Mouse (Mus musculus): ENCODE measurements around the gene Tex26.

The Tex26 gene

GRCm38 (mm10) chr5:149441646-149442276, 2.3 kb downstream of the Tex26 start:
- Histone ChIP-seq H3K4me3 (replicated peaks; ENCODE audit: low read length) (no peak overlapping the region), H3K36me3 (ENCODE audit: insufficient read depth, low read length) (no peaks in the 10 kb centered on the region), H3K9me3 (ENCODE audit: low read length) (no peaks in the 10 kb centered on the region), H3K27me3 (ENCODE audit: insufficient read depth, low read length) (peaks cover 22% of the 10 kb centered on the region), H3K4me1 (replicated peaks; ENCODE audit: low read depth, low read length) (peaks cover 35% of the 10 kb centered on the region)
- TF ChIP-seq POU5F1 (IDR thresholded peaks at IDR 0.05; ENCODE audit: borderline replicate concordance, low read length) = no peak
- TF ChIP-seq CTCF (conservative IDR thresholded peaks at IDR 0.05; ENCODE audit: low read length) = no peak
- TF ChIP-seq NANOG (IDR thresholded peaks at IDR 0.05; ENCODE audit: borderline replicate concordance, low read length) = no peak

- no peaks in the 10 kb centered on the region for H3K9me3 ChIP-seq (ENCODE audit: low read length)
- H3K36me3 ChIP-seq (ENCODE audit: insufficient read depth, low read length) = no peaks in the 10 kb centered on the region
- peaks cover 32% of the 10 kb centered on the region for H3K4me1 ChIP-seq (replicated peaks; ENCODE audit: low read depth, low read length)
- H3K27me3 ChIP-seq (ENCODE audit: insufficient read depth, low read length) = peaks cover 22% of the 10 kb centered on the region
- H3K4me3 ChIP-seq (replicated peaks; ENCODE audit: low read length) = no peak overlapping the region
- TF ChIP-seq NANOG (IDR thresholded peaks at IDR 0.05; ENCODE audit: borderline replicate concordance, low read length) (no peak), POU5F1 (IDR thresholded peaks at IDR 0.05; ENCODE audit: borderline replicate concordance, low read length) (no peak), CTCF (conservative IDR thresholded peaks at IDR 0.05; ENCODE audit: low read length) (no peak)
Observed at GRCm38 (mm10) chr5:149442277-149442660, 2.8 kb downstream of the Tex26 start.

- Histone ChIP-seq H3K27me3 (ENCODE audit: insufficient read depth, low read length) (peaks cover 22% of the 10 kb centered on the region), H3K36me3 (ENCODE audit: insufficient read depth, low read length) (no peaks in the 10 kb centered on the region), H3K4me1 (replicated peaks; ENCODE audit: low read depth, low read length) (peaks cover 22% of the 10 kb centered on the region), H3K4me3 (replicated peaks; ENCODE audit: low read length) (no peak overlapping the region), H3K9me3 (ENCODE audit: low read length) (no peaks in the 10 kb centered on the region)
- TF ChIP-seq CTCF (conservative IDR thresholded peaks at IDR 0.05; ENCODE audit: low read length) (no peak), POU5F1 (IDR thresholded peaks at IDR 0.05; ENCODE audit: borderline replicate concordance, low read length) (no peak), NANOG (IDR thresholded peaks at IDR 0.05; ENCODE audit: borderline replicate concordance, low read length) (no peak)
Observed at GRCm38 (mm10) chr5:149444451-149444850, 5.0 kb downstream of the Tex26 start.

GRCm38 (mm10) chr5:149446495-149446894, 7.0 kb downstream of the Tex26 start:
- H3K27me3 ChIP-seq (ENCODE audit: insufficient read depth, low read length) = peaks cover 11% of the 10 kb centered on the region
- peaks cover 5% of the 10 kb centered on the region; the same call in 1 of the 2 replicates for H3K4me1 ChIP-seq (replicated peaks; ENCODE audit: low read depth, low read length)
- no peak overlapping the region for H3K4me3 ChIP-seq (replicated peaks; ENCODE audit: low read length)
- no peaks in the 10 kb centered on the region for H3K36me3 ChIP-seq (ENCODE audit: insufficient read depth, low read length)
- TF ChIP-seq POU5F1 (IDR thresholded peaks at IDR 0.05; ENCODE audit: borderline replicate concordance, low read length) = no peak
- no peak for TF ChIP-seq CTCF (conservative IDR thresholded peaks at IDR 0.05; ENCODE audit: low read length)
- TF ChIP-seq NANOG (IDR thresholded peaks at IDR 0.05; ENCODE audit: borderline replicate concordance, low read length) = no peak
- no peaks in the 10 kb centered on the region for H3K9me3 ChIP-seq (ENCODE audit: low read length)

GRCm38 (mm10) chr5:149447733-149448132, 8.3 kb downstream of the Tex26 start:
- no peaks in the 10 kb centered on the region for H3K4me1 ChIP-seq (replicated peaks; ENCODE audit: low read depth, low read length)
- H3K27me3 ChIP-seq (ENCODE audit: insufficient read depth, low read length) = 0 out of 2 replicates have a peak, but pooled peaks cover 2% of the 10 kb centered on the region
- TF ChIP-seq POU5F1 (IDR thresholded peaks at IDR 0.05; ENCODE audit: borderline replicate concordance, low read length) = no peak
- TF ChIP-seq CTCF (conservative IDR thresholded peaks at IDR 0.05; ENCODE audit: low read length) = peak; percentile 91
- no peak overlapping the region for H3K4me3 ChIP-seq (replicated peaks; ENCODE audit: low read length)
- no peaks in the 10 kb centered on the region for H3K36me3 ChIP-seq (ENCODE audit: insufficient read depth, low read length)
- H3K9me3 ChIP-seq (ENCODE audit: low read length) = no peaks in the 10 kb centered on the region

GRCm38 (mm10) chr5:149449406-149449805, 9.9 kb downstream of the Tex26 start:
- no peaks in the 10 kb centered on the region for H3K4me1 ChIP-seq (replicated peaks; ENCODE audit: low read depth, low read length)
- H3K9me3 ChIP-seq (ENCODE audit: low read length) = no peaks in the 10 kb centered on the region
- peaks cover 5% of the 10 kb centered on the region; the same call in 1 of the 2 replicates for H3K27me3 ChIP-seq (ENCODE audit: insufficient read depth, low read length)
- no peak for TF ChIP-seq NANOG (IDR thresholded peaks at IDR 0.05; ENCODE audit: borderline replicate concordance, low read length)
- TF ChIP-seq CTCF (conservative IDR thresholded peaks at IDR 0.05; ENCODE audit: low read length) = no peak
- TF ChIP-seq POU5F1 (IDR thresholded peaks at IDR 0.05; ENCODE audit: borderline replicate concordance, low read length) = no peak
- no peaks in the 10 kb centered on the region for H3K36me3 ChIP-seq (ENCODE audit: insufficient read depth, low read length)
- H3K4me3 ChIP-seq (replicated peaks; ENCODE audit: low read length) = no peak overlapping the region

GRCm38 (mm10) chr5:149451209-149451681, 11.8 kb downstream of the Tex26 start:
- Histone ChIP-seq H3K27me3 (ENCODE audit: insufficient read depth, low read length) (peaks cover 3% of the 10 kb centered on the region; the same call in 1 of the 2 replicates), H3K36me3 (ENCODE audit: insufficient read depth, low read length) (no peaks in the 10 kb centered on the region), H3K4me1 (replicated peaks; ENCODE audit: low read depth, low read length) (no peaks in the 10 kb centered on the region), H3K9me3 (ENCODE audit: low read length) (no peaks in the 10 kb centered on the region), H3K4me3 (replicated peaks; ENCODE audit: low read length) (no peak overlapping the region)
- no peak for TF ChIP-seq NANOG (IDR thresholded peaks at IDR 0.05; ENCODE audit: borderline replicate concordance, low read length)
- no peak for TF ChIP-seq CTCF (conservative IDR thresholded peaks at IDR 0.05; ENCODE audit: low read length)
- TF ChIP-seq POU5F1 (IDR thresholded peaks at IDR 0.05; ENCODE audit: borderline replicate concordance, low read length) = no peak

GRCm38 (mm10) chr5:149454281-149454680, 14.8 kb downstream of the Tex26 start:
- peaks cover 3% of the 10 kb centered on the region; the same call in 1 of the 2 replicates for H3K27me3 ChIP-seq (ENCODE audit: insufficient read depth, low read length)
- peaks cover 6% of the 10 kb centered on the region; the same call in 1 of the 2 replicates for H3K4me1 ChIP-seq (replicated peaks; ENCODE audit: low read depth, low read length)
- no peaks in the 10 kb centered on the region for H3K36me3 ChIP-seq (ENCODE audit: insufficient read depth, low read length)
- H3K4me3 ChIP-seq (replicated peaks; ENCODE audit: low read length) = no peak overlapping the region
- TF ChIP-seq CTCF (conservative IDR thresholded peaks at IDR 0.05; ENCODE audit: low read length) (peak; percentile 90), POU5F1 (IDR thresholded peaks at IDR 0.05; ENCODE audit: borderline replicate concordance, low read length) (no peak)
- H3K9me3 ChIP-seq (ENCODE audit: low read length) = no peaks in the 10 kb centered on the region

- no peaks in the 10 kb centered on the region for H3K9me3 ChIP-seq (ENCODE audit: low read length)
- H3K27me3 ChIP-seq (ENCODE audit: insufficient read depth, low read length) = peaks cover 3% of the 10 kb centered on the region; the same call in 1 of the 2 replicates
- TF ChIP-seq CTCF (conservative IDR thresholded peaks at IDR 0.05; ENCODE audit: low read length) (peak; percentile 83), NANOG (IDR thresholded peaks at IDR 0.05; ENCODE audit: borderline replicate concordance, low read length) (no peak)
- no peak overlapping the region for H3K4me3 ChIP-seq (replicated peaks; ENCODE audit: low read length)
- H3K4me1 ChIP-seq (replicated peaks; ENCODE audit: low read depth, low read length) = peaks cover 6% of the 10 kb centered on the region; the same call in 1 of the 2 replicates
- no peaks in the 10 kb centered on the region for H3K36me3 ChIP-seq (ENCODE audit: insufficient read depth, low read length)
Observed at GRCm38 (mm10) chr5:149456544-149456943, 17.1 kb downstream of the Tex26 start.

Data from E14TG2a.4 (cell line).